24 mouse cellular contexts compared by ENCODE assay signal in genomic region chr1:146515377-146515776, GRCm38 (mm10). TPM values are rescaled to one million over a fixed set of nuclear protein-coding genes. Genes with fewer than 3 reads are reported as not detected.
DNase-seq lines count a peak whose midpoint lies in the region; ATAC-seq and TF ChIP-seq lines count a peak whose summit lies in the region.
"Had no signal": no experiment of that assay in that cellular context is flagged by ENCODE, and none has a peak within 500 bp of the region (broad histone marks: within the 10 kb centered on the region; RNA-seq: fewer than 3 reads in every experiment).

No protein-coding gene starts in this region.

- H3K27ac ChIP-seq in hindbrain, postnatal 0 days, result no peak overlapping the region
- no peak overlapping the region for H3K27ac ChIP-seq in hindbrain, embryonic 14.5 days
- no peak overlapping the region for H3K27ac ChIP-seq in left cerebral cortex, adult 2 months
- H3K27ac ChIP-seq: embryonic facial prominence, embryonic 15.5 days; forebrain, embryonic 10.5 days; gastrocnemius, adult 2 months; heart, embryonic 13.5 days had no signal

- no peak overlapping the region for H3K4me2 ChIP-seq in hindbrain, postnatal 0 days (ENCODE audit: low read depth, low read length)
- no peak overlapping the region for H3K4me2 ChIP-seq in hindbrain, embryonic 14.5 days (replicated peaks)
- H3K4me2 ChIP-seq: embryonic facial prominence, embryonic 15.5 days; heart, embryonic 13.5 days had no signal

- H3K27me3 ChIP-seq in hindbrain, postnatal 0 days (ENCODE audit: insufficient read depth, low read length), result no peaks in the 10 kb centered on the region
- no peaks in the 10 kb centered on the region for H3K27me3 ChIP-seq in hindbrain, embryonic 14.5 days (ENCODE audit: control insufficient read depth, insufficient read depth, low read length)
- H3K27me3 ChIP-seq: embryonic facial prominence, embryonic 15.5 days; heart, embryonic 13.5 days; Patski had no signal

- 69% methylated on average over 2 of the region's 2 CpGs for WGBS in hindbrain, postnatal 0 days
- 71% methylated on average over 2 of the region's 2 CpGs for WGBS in hindbrain, embryonic 14.5 days

- H3K9ac ChIP-seq in hindbrain, postnatal 0 days (replicated peaks; ENCODE audit: low read length), result no peak overlapping the region
- no peak overlapping the region for H3K9ac ChIP-seq in hindbrain, embryonic 14.5 days
- H3K9ac ChIP-seq: embryonic facial prominence, embryonic 15.5 days; heart, embryonic 13.5 days had no signal

- H3K4me1 ChIP-seq in hindbrain, postnatal 0 days (ENCODE audit: insufficient read depth, low read length), result no peaks in the 10 kb centered on the region
- H3K4me1 ChIP-seq in hindbrain, embryonic 14.5 days (replicated peaks; ENCODE audit: control insufficient read depth, insufficient read depth, low read length), result no peaks in the 10 kb centered on the region
- H3K4me1 ChIP-seq: embryonic facial prominence, embryonic 15.5 days; forebrain, embryonic 10.5 days; heart, embryonic 13.5 days had no signal

- no peaks in the 10 kb centered on the region for H3K36me3 ChIP-seq in hindbrain, postnatal 0 days (ENCODE audit: insufficient read depth, low read length)
- H3K36me3 ChIP-seq in hindbrain, embryonic 14.5 days (replicated peaks; ENCODE audit: control insufficient read depth, insufficient read depth), result no peaks in the 10 kb centered on the region
- H3K36me3 ChIP-seq: embryonic facial prominence, embryonic 15.5 days; forebrain, embryonic 10.5 days; heart, embryonic 13.5 days had no signal

- intact Hi-C loops in left cerebral cortex, adult 2 months (cut with DNase I), result no loop called here
- intact Hi-C loops in left cerebral cortex, postnatal 14 days (cut with DNase I), result no loop called here

- DNase-seq in hindbrain, postnatal 0 days (ENCODE audit: low spot score), result peak; percentile 27
- DNase-seq in hindbrain, embryonic 14.5 days (ENCODE audit: low spot score), result no peak
- DNase-seq in left cerebral cortex, adult 2 months (ENCODE audit: extremely low spot score in 1 of 2, low spot score in 2 of 2), result no peak
- no peak for DNase-seq in left cerebral cortex, postnatal 14 days (ENCODE audit: low spot score in 2 of 2)
- peak; percentile 21 for DNase-seq in 416B (ENCODE audit: low read depth)
- peak; percentile 32 for DNase-seq in brain, embryonic 14.5 days (ENCODE audit: low read depth)
- DNase-seq in retina, embryonic 14.5 days (ENCODE audit: low spot score), result no peak
- DNase-seq: adrenal gland, postnatal 14 days; cerebellum, adult 18-20 months; cerebellum, adult 9-11 months; embryo, embryonic 11 days; gastrocnemius, adult 2 months; gastrocnemius, postnatal 36 days; heart, adult 11 months; heart, postnatal 36 days had no signal

- no peak for ATAC-seq in hindbrain, postnatal 0 days
- no peak for ATAC-seq in hindbrain, embryonic 14.5 days (ENCODE audit: low FRiP score)
- ATAC-seq: activated CD4-positive, CD25-positive, alpha-beta regulatory T cell, adult 4 months; hindbrain, embryonic 16.5 days; Patski had no signal

- H3K4me3 ChIP-seq in hindbrain, postnatal 0 days (ENCODE audit: low read length), result no peak overlapping the region
- H3K4me3 ChIP-seq in hindbrain, embryonic 14.5 days (replicated peaks; ENCODE audit: low read length), result no peak overlapping the region
- no peak overlapping the region for H3K4me3 ChIP-seq in left cerebral cortex, adult 2 months
- H3K4me3 ChIP-seq: embryonic facial prominence, embryonic 15.5 days; erythroblast, embryonic 14.5 days; forebrain, embryonic 10.5 days; gastrocnemius, adult 2 months; heart, embryonic 13.5 days had no signal

- no peaks in the 10 kb centered on the region for H3K9me3 ChIP-seq in hindbrain, postnatal 0 days (ENCODE audit: low read length)
- H3K9me3 ChIP-seq in hindbrain, embryonic 14.5 days (ENCODE audit: control insufficient read depth, low read length), result no peaks in the 10 kb centered on the region
- H3K9me3 ChIP-seq: embryonic facial prominence, embryonic 15.5 days; forebrain, embryonic 10.5 days; heart, embryonic 13.5 days had no signal

- TF ChIP-seq CTCF in hindbrain, postnatal 0 days (IDR thresholded peaks at IDR 0.05; ENCODE audit: low read depth), result peak; percentile 42
- peak; percentile 37 for TF ChIP-seq CTCF in left cerebral cortex, adult 2 months (IDR thresholded peaks at IDR 0.05)
- TF ChIP-seq CTCF in brain, embryonic 14.5 days (IDR thresholded peaks at IDR 0.05; ENCODE audit: borderline replicate concordance, extremely low read depth, insufficient read depth, insufficient read length), result no peak

- no peak for TF ChIP-seq POLR2A in brain, embryonic 14.5 days (IDR thresholded peaks at IDR 0.05; ENCODE audit: borderline replicate concordance, extremely low read depth, insufficient read depth, insufficient read length, poor library complexity, severe bottlenecking)

RNA-seq across cellular contexts. Expression of gene Brinp3, which starts 20.8 kb away (rescaled TPM):
- total RNA-seq in hindbrain, postnatal 0 days (2014; rRNA removed), result 56.0 and 57.1 TPM in 2 replicates
- 40.7 and 44.5 TPM in 2 replicates for polyA plus RNA-seq in hindbrain, postnatal 0 days (2015; fragmentation: Nextera tagmentation; extraction: Ambion mirVana)
- 33.8 and 38.9 TPM in 2 replicates for polyA plus RNA-seq in hindbrain, embryonic 14.5 days (2014; fragmentation: Nextera tagmentation; extraction: Ambion mirVana)
- total RNA-seq in left cerebral cortex, adult 2 months (2021), result 10 to 100 TPM; 46.8 to 49.7 TPM
- 10 to 100 TPM; 48.6 to 54.5 TPM for total RNA-seq in left cerebral cortex, postnatal 14 days (2021)
- 8.8 and 14.1 TPM in 2 replicates for polyA plus RNA-seq in brain, embryonic 14.5 days (2012; rRNA removed)
- total RNA-seq: adrenal gland, adult 18-20 months; adrenal gland, postnatal 14 days; common myeloid progenitor, adult 5-6 weeks; gastrocnemius, adult 2 months; gastrocnemius, postnatal 36 days; heart, postnatal 36 days had no signal
- polyA plus RNA-seq: activated CD4-positive, CD25-positive, alpha-beta regulatory T cell, adult 4 months; erythroblast, embryonic 14.5 days; Patski had no signal

Comparison
In these comparisons a context has a peak if more than half of its experiments do, and no peak if none do; other contexts are left out.
1. DNase-seq: peak in hindbrain, postnatal 0 days (single experiment), 416B (single experiment) and brain, embryonic 14.5 days (single experiment); none in hindbrain, embryonic 14.5 days (single experiment), left cerebral cortex, adult 2 months (0 of 2), left cerebral cortex, postnatal 14 days (0 of 2) and retina, embryonic 14.5 days (single experiment).